Mouse (Mus musculus): ENCODE data around the gene Ankle1. TPM values are rescaled to one million over a fixed set of nuclear protein-coding genes. Genes with fewer than 3 reads are reported as not detected.

Gene Ankle1
- total RNA-seq (2023), result 1 to 10 TPM; 1.5 to 1.8 TPM

GRCm38 (mm10) chr8:71405401-71406098 is at the start of gene Ankle1:
Gene Ankle1 (plus strand): TSS chr8:71406010.

GRCm38 (mm10) chr8:71366771-71367528 is 38.9 kb upstream of the Ankle1 start, which contains the start of gene Use1:
Gene Use1 (plus strand): TSS chr8:71366848.

GRCm38 (mm10) chr8:71371236-71371848 is 34.5 kb upstream of the Ankle1 start, which contains the start of gene Ocel1:
Gene Ocel1 (plus strand): TSS chr8:71371298.

GRCm38 (mm10) chr8:71381421-71381970 is 24.3 kb upstream of the Ankle1 start, which contains the start of gene Nr2f6:
Gene Nr2f6 (minus strand): TSS chr8:71381960.

GRCm38 (mm10) chr8:71395629-71396028 is 10.2 kb upstream of the Ankle1 start, which contains the start of gene Ushbp1:
Gene Ushbp1 (minus strand): TSS chr8:71395802.

GRCm38 (mm10) chr8:71396639-71397305 is 9.0 kb upstream of the Ankle1 start, which contains the start of gene Babam1:
Gene Babam1 (plus strand): TSS chr8:71396861.

Other genes with a start within 250 kb of the Ankle1 start
- 100 to 1,000 TPM; 142 to 158 TPM for gene Myo9b, start 133.3 kb upstream of the Ankle1 start, total RNA-seq (2023)
- gene Haus8, start 133.1 kb upstream of the Ankle1 start, total RNA-seq (2023), result 10 to 100 TPM; 26.0 to 31.3 TPM
- gene Use1, start 39.2 kb upstream of the Ankle1 start, total RNA-seq (2023), result 100 to 1,000 TPM; 267 to 299 TPM
- gene Ocel1, start 34.7 kb upstream of the Ankle1 start, total RNA-seq (2023), result 10 to 100 TPM; 19.9 to 21.2 TPM
- 1 to 10 TPM; 7.7 to 9.2 TPM for gene Nr2f6, start 24.1 kb upstream of the Ankle1 start, total RNA-seq (2023)
- gene Ushbp1, start 10.2 kb upstream of the Ankle1 start, total RNA-seq (2023), result not detected
- 100 to 1,000 TPM; 122 to 127 TPM for gene Babam1, start 9.1 kb upstream of the Ankle1 start, total RNA-seq (2023)
- 10 to 100 TPM; 94.0 to 94.4 TPM for gene Abhd8, start 57.6 kb downstream of the Ankle1 start, total RNA-seq (2023)
- 10 to 100 TPM; 40.3 to 40.8 TPM for gene Mrpl34, start 58.9 kb downstream of the Ankle1 start, total RNA-seq (2023)
- gene Dda1, start 63.2 kb downstream of the Ankle1 start, total RNA-seq (2023), result 100 to 1,000 TPM; 109 to 112 TPM
- 10 to 100 TPM; 22.9 to 29.4 TPM for gene Ano8, start 80.0 kb downstream of the Ankle1 start, total RNA-seq (2023)
- gene Gtpbp3, start 82.1 kb downstream of the Ankle1 start, total RNA-seq (2023), result 10 to 100 TPM; 18.6 to 23.0 TPM
- not detected for gene Plvap, start 105.7 kb downstream of the Ankle1 start, total RNA-seq (2023)
- gene Ccdc194, start 119.7 kb downstream of the Ankle1 start, total RNA-seq (2023), result not detected
- gene Bst2, start 131.4 kb downstream of the Ankle1 start, total RNA-seq (2023), result 10 to 100 TPM; 57.3 to 79.1 TPM
- gene Mvb12a, start 136.9 kb downstream of the Ankle1 start, total RNA-seq (2023), result 10 to 100 TPM; 29.8 to 42.6 TPM
- 1 to 10 TPM in 1 of 2 experiments, under 1 TPM in 1; 0.83 to 1.7 TPM for gene Tmem221, start 152.9 kb downstream of the Ankle1 start, total RNA-seq (2023)
- not detected for gene Nxnl1, start 160.6 kb downstream of the Ankle1 start, total RNA-seq (2023)
- 1 to 10 TPM; 4.8 to 5.7 TPM for gene Slc27a1, start 162.9 kb downstream of the Ankle1 start, total RNA-seq (2023)
- gene Pgls, start 186.2 kb downstream of the Ankle1 start, total RNA-seq (2023), result 10 to 100 TPM; 56.5 to 58.1 TPM
- gene Fam129c, start 191.6 kb downstream of the Ankle1 start, total RNA-seq (2023), result 1 to 10 TPM; 2.4 to 7.0 TPM
- 10 to 100 TPM; 47.7 to 51.6 TPM for gene Colgalt1, start 205.0 kb downstream of the Ankle1 start, total RNA-seq (2023)

All from T-cell, adult 66 days (primary cell).